Mouse (Mus musculus) lung, postnatal 0 days (tissue): ENCODE data around the gene Dnaaf2.

ENCODE experiments used
- CTCF ChIP-seq: IDR thresholded peaks from 2 replicates; pipeline ENCODE4 v1.5.1; 2016; ENCODE audit warnings: antibody characterized with exemption, mild to moderate bottlenecking
- EP300 ChIP-seq: IDR thresholded peaks from 2 replicates; pipeline ENCODE4 v1.6.1; 2016; ENCODE audit warnings: antibody characterized with exemption, mild to moderate bottlenecking, control low read depth

DNA sequence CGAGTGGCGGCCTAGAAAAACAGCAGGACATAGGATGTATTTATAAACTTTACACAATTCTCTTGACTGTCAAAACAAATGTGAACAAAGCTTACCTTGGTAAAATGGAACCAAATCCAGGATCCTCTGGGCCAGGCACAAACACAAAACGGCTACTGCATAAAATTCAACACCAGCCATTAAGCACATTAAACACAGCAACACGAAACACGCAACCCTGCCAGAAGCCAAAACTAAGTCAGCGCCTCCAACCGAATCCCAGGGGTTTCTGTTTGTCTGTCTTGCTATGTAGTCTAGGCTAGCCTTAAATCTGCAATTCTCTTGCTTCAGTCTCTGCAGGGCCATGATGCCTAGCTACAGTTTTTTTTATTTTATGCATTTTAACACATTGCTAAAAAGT lies 9.7 kb upstream of the Dnaaf2 start:
- TF ChIP-seq CTCF (no peak), EP300 (no peak)
